Mouse (Mus musculus) 3T3-L1 (cell line): ENCODE results near the gene Tbk1.
A peak's percentile ranks its signal among the peaks of the same experiment; 100 is the strongest.

Experiments
- DNase-seq: peaks from one replicate; pipeline ENCODE4 v3.0.0-alpha.2; 2015; ENCODE audit warnings: low read depth, low spot score

Gene Tbk1

GRCm38 (mm10) chr10:121591106-121591505 lies 4.5 kb upstream of the Tbk1 start:
- DNase-seq, result no peak

DNA sequence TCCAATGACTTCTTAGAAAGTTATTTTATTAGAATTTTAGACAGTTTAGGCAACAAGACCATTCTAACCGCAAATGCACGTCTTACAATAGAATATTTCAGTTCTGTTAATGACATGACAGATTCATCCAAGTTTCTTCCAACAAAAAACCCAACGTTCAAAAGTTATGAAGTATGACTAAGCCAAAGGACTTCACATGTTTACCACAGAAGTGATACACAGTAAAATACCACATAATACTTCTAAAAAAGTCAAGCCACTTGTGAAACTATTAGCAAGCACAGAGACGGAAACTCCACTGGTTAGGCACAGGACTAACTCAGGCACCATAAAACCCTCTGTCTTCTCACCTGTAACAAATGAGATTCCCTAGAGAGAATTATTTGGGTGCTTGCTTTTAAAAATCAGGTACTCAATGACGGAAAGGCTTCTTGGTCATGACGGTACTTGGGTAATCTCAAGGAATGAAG lies 819 bp upstream of the Tbk1 start:
- peak; percentile 67 for DNase-seq

DNA sequence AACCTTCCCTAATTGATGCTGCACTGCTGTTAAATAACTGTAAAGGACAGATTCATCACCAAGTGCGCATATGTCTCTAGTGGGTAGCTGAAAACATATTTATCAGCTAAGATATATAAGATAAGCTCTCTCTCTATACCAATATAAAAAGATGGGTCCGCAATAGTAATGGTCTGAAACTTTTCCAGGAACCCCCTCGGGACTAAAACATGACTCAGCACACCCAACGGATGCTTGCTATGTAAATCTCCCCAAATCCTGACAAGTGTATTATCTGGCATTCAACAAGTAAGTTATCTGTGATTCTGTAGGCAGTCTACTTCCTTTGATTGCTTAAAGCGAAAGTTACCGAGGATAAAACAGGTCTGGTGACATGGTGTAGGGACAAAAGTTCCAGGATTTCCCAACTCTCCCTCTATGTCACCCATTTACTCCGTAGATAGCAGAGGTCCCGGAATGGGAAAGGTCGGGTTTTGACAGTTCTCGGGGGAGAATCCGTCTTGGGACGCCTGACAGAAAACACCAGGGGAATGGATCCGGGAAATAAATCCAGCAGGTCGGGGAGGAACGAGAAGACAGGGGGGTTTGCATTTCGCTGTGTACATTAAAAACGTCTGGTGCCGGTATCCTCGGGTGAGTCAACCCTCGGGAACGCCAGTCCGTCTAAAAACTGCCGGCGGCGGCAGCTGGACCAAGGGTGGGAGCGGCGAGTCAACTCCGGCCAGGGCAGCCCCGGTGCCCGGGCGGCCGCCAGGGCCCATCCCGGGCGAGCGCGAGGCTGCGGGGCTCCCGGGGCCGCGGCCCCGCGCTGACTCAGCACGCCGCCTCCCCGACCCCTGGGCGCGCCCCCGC lies 570 bp downstream of the Tbk1 start:
- DNase-seq, result peak; percentile 74

DNA sequence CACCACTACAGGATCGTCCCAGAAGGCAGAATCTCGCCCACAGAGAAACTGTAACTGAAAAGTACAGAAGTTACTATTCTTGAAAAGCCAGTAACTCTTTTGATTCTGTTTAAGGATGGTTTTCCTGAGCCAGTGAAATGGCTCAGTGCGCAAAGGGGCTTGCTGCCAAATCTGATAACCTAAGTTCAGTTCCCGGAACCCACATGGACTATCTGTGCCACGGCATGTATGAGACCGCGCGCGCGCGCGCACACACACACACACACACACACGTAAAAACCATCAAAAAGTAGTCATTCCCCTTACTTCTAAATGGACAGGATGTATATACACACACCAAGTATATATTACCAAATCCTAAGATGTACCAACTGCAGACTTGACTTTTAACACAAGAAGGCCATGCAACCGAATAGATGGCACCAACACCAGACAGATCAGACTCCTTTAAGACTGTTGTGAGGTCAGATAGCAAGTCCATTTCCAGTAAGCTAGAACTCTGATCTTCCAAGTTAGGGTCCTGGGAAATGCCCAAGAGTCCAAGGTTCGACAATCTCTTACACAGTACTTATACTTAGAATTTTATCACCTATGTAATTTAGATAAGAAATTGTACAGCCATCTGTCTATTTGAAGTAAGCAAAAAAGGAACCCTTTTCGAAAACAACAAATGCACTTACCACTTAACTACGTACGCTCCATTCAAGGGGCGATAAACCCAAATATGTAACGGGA lies 1.4 kb downstream of the Tbk1 start:
- peak; percentile 7 for DNase-seq

GRCm38 (mm10) chr10:121584033-121584432 lies 2.6 kb downstream of the Tbk1 start:
- no peak for DNase-seq

- no peak for DNase-seq
Measured at GRCm38 (mm10) chr10:121583016-121583415, 3.6 kb downstream of the Tbk1 start.

- DNase-seq, result no peak
Measured at GRCm38 (mm10) chr10:121582287-121582686, 4.3 kb downstream of the Tbk1 start.

DNA sequence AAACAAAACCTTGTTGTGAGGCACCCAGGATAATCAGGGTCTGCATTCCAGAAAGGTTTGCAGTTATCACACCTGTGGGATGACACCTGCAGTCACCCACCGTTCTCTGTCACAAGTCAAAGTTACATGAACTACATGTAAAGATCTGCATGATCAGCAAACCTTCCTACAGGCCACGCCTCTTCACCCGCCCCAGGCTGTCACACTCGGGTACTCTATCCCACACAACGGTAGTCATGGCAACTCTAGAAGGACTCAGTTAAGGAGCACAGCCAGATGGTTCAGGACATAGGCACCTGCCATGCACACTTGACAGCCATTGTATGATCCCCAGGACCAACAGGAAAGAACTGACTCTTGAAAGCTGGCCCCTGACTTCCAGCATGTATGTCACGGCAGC lies 5.2 kb downstream of the Tbk1 start:
- no peak for DNase-seq

DNA sequence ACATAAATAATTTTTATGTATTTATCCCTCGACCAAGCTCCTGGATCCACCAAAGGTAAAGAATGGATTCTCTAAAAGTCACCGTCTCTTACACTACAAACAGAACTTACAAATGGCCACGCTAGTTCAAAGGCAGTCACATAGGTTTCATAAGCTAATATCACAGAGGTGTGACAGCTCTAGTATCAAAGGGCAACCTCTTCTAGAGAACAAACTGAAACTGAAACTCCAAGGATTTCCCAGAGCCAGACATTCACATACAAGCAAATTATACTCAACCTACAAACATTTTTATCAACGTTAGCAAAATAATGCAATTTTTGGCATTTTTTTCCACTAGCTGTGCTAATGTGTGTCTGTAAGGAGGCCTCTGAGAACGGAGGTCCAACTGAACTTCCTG lies 6.2 kb downstream of the Tbk1 start:
- no peak for DNase-seq

DNA sequence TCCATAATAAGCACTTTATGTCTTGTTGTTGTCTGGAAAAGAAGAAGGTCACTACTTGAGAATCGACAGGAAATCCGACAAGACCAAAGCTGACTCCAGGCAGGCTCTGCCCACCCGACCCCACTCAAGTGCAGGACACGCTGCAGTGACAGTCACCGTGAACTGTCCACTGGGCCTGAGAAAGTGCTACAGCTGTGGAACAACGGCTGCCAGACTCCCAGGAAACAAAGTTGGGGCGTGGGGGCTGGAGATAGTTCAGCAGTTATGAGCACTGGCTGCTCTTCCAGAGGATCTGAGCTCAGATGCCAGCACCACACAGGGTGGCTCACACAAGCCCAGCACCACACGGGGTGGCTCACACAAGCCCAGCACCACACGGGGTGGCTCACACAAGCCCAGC lies 10.2 kb downstream of the Tbk1 start:
- DNase-seq, result no peak

DNA sequence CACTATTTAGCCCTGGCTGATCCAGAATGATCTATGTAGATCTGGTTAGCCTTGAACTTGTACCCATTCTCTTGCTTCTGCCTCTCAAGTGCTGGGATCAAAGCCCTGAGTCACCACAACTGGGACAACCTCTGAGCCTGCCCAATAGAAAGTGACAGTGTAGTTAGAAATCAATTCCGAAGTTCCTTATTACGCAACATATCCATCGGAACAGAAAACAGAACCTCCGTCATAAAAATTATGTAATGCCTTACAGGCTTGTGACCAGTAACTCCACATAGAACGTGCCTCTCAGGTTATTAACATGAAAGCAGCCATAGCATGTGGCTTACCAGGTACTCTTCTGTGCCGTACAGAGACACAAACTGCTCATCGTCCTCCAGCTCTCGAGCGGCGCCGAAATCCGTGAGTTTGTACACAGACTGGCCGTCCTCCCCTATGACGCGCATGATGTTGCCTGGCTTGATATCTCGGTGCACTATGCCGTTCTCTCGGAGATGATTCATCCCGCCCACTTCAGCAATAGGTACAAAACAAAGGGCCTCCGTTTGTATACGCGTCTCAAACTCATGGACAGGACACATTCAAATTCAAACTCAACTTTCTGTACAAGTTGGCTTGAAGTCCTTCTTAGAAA lies 15.0 kb downstream of the Tbk1 start:
- no peak for DNase-seq

- no peak for DNase-seq
Measured at GRCm38 (mm10) chr10:121571031-121571430, 15.6 kb downstream of the Tbk1 start.

DNA sequence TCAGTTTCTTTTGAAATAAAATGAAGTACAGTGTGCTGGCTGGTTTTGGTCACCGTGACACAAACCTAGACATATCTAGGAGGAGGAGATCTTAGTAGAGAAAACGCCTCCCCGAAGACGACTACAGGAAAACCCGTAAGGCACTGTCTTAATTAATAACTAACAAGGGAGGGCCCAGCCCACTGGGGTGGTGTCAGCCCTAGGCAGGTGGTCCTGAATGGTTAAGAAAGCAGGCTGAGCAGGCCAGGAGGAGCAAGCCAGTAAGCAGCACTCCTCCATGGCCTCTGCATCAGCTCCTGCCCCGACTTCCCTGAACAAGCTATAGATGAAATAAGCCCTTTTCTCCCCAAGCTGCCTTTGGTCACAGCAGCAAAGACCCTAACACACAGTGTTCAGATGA lies 16.8 kb downstream of the Tbk1 start:
- no peak for DNase-seq

- DNase-seq, result no peak
Measured at GRCm38 (mm10) chr10:121569001-121569589, 17.5 kb downstream of the Tbk1 start.

DNA sequence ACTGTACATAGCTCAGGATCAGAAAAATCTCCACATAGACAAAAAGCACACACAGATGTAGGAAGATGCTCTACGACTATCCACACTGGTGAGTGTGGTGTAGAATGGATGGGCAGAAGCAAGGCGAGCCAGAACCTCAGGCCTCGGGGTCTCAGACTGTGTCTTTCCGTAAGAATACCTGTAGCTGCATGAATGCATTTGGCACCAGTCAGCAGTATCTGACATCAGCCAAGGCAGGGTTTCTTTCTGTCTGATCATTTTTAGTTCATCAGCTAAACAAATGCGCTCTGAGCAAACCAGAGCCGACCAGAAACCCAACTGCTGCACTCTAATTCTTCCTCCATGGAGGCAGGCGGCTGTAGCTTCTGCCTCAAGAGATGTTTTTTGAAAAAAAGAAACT lies 18.1 kb downstream of the Tbk1 start:
- DNase-seq, result no peak

GRCm38 (mm10) chr10:121568026-121568425 lies 18.6 kb downstream of the Tbk1 start:
- no peak for DNase-seq

DNA sequence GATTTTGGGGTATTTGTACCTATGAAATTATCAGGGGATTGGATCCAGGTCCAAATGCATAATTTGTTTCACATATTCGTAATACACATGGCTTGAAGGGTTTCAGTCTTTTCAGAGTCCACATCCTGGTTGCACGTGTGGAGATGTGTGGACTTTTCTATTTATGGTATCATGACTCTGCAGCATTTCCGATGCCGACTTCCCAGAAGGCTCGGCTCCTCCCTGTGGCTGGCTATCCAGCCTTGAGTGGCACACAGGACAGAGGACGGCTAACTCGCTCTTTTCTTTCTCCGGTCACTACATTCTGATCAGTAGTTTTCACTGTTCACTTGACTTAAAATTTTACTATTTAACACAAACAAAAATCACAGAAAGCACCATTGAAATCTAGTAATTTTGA lies 22.1 kb downstream of the Tbk1 start:
- no peak for DNase-seq

DNA sequence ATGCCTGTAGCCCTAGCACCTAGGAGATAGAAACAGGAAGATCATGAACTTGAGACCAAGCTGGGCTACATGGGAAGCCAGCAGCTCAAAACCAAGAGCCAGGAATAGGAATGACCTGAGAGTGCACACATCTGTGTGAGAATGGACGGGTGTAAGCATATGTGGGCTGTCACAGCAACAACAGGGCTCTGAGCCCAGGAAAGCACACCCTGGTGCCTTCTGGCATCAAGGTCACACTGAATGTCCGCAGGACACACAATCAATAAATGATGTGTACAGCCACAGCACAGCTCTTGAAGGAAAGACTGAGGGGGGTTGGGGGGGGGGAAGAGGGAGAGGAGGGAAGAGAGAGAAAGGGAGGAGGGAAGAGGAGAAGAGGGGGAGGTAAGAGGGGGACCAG lies 28.4 kb downstream of the Tbk1 start:
- DNase-seq, result no peak

DNA sequence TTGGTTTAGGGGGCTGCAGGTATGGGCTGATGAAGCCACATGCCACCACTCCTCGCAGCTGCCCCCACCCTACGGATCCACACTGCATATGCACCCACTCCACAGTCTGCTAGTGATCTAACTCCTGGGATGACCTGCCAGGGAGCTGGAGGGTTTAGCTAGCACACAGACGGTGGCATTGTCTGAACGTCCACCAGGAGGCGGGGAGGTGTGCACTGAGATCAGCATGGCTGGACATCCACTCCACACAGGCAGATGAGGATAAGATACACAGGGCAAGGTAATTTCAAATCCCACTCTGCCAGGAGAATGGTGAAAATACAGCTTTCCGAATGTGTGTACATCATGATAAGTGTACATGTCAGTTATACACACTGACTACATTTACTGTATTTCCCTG lies 30.3 kb downstream of the Tbk1 start:
- DNase-seq, result peak; percentile 16

DNA sequence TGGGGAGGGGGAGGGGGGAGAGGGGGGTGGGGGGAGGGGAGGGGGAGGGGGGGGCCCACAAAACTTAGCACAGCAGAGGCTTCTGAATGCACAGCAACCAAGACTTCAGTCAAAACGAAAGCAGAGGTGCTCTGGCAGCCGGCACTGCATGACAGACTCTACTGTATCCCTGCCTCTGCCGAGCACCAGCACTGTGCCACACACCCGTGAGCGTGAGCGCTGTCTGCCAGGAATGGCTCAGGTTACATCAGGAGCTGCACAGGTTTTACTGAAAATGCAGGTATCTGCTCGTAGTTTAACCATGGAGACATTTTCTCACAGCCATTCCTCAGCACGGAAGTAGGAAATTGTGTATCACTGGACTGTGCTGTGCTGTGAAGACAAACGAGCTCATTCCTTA lies 36.3 kb downstream of the Tbk1 start:
- no peak for DNase-seq

DNA sequence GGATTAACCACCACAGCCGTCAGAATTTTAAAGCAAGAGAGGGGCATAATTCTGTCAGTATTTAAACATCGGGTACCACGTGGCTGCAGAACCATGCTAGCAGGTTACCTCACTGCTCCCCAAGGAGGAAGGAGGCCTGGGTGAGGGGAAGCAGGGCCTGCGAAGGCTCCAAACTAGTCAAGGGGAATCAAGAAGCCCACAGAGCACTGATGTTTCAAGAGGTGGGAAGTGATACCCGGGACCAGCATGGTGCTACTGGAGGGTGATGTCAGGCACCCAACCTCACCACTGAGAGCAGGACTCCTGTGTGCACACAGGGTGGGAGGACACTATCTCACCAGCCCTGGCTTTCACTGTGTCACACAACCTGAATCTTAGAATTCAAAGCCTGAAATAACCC lies 36.9 kb downstream of the Tbk1 start:
- DNase-seq, result no peak

DNA sequence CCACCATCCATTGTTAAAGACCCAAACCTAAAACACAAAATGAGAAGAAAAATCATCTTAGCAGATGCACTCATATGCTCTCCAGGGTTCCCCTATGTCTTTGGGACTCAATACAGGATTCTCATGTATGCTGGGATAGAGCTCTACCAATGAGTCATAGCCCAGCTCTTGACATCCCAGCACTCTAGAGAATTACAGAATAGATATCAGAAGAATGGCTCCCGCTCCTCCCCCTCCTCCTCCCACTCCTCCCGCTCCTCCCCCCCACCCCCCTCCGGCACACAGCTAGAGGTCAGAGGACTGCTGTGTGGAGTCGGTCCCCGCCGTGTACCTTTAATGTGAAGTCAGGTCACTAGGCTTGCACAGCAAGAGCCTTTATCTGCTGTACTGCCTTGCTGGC lies 39.4 kb downstream of the Tbk1 start:
- DNase-seq, result no peak
